Mouse (Mus musculus): ENCODE data around the gene Abcb8.

Abcb8 gene

DNA sequence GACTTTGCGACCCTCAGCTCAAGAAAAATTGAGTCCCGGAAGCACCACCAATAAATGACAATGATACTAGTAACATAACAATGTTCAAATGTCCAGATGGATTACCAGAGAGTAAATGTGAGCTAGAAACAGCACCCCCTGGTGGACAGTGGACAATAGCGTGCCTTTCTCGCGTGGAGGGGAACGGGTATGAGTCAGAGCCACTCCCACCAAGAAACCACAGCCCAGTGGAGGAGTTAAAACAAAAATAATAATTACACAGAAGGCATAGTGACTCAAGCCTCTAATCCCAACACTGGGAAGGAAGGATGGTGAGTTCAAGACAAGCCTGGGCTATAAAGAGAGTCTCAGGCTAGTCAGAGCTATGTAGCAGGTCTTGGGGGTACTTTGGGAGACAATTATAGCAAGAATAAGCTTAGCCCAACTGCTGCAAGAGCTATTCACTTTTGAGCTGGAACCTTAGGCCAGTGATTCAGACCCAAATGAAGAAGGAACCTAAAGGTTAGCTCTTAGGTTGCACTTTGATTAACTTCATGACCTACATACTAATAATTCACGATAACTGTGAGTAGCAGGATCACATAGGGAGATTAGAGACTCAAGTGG, at the start of gene Abcb8:
Gene Abcb8, plus strand, starts transcription at position 272 of the 606 bp plus-strand sequence.
- peak; percentile 85 to 92 for DNase-seq

DNA sequence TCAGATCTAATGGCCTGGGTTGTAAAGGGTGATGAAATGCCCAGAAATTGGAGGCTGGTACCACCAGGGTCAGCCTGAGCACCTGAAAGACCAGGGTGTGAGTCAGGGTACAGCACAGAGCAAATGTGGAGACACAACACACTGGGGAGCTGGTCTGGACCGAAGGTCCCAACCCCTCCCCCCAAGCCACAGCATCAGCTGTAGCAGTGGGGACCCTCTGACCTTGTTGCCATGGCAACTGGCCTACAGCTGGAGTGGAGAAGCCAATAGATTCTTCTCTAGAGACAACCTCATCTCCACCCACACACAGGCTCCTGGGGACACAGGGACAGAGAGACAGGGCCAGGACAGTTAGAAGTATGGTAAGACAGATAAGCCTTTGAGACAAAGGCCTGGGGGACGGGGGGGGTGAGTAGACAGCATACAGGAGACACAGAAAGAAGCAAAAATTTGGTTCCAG, 49.5 kb upstream of the Abcb8 start:
- DNase-seq, result no peak

DNA sequence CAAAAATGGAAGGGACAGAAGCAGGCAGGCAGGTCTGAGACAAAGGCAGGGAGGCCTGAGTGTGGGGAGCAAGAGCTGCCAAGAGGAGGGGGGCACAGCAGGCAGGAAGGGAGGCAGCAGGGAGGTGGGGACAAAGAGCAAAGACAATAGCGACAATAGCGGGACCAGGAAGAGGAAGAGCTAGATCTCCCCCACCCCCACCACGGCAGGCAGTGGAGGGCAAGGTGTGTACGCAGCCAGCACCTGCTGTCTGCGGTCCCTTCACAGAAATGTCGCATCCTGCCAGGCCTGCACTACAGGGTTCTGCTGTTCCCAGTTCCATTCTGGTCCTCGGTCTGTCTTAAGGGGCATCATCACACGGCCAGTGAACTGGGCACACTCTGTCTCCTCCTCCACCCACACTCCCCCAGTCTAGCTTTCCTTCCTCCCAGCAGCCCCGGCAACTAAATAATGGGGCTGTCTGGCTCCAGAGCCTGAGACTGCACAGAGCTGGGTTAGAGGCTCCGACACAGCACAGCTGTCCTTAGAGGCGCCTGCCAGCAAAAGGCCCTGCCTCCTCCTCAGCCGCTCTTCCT, 48.9 kb upstream of the Abcb8 start:
- DNase-seq, result peak; percentile 29 to 34

DNA sequence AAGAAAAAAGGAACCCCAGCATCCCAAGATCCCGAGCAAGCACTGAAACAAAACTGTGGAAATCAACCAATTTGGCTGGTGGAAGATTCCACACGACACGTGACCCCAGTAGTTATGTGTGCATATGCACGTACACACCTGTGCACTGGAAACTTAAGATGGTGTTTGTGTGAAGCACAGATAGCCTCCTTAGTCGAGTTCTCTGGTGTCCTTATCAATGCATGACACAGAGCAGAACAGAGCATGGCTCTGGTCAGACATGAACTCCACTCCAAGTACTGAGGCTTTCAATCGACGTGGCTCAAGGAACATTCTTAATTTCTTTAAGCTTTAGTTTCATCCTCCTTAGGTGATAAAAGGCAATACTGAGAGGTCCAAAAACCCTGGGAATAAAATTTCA, 47.1 kb upstream of the Abcb8 start:
- DNase-seq, result no peak

DNA sequence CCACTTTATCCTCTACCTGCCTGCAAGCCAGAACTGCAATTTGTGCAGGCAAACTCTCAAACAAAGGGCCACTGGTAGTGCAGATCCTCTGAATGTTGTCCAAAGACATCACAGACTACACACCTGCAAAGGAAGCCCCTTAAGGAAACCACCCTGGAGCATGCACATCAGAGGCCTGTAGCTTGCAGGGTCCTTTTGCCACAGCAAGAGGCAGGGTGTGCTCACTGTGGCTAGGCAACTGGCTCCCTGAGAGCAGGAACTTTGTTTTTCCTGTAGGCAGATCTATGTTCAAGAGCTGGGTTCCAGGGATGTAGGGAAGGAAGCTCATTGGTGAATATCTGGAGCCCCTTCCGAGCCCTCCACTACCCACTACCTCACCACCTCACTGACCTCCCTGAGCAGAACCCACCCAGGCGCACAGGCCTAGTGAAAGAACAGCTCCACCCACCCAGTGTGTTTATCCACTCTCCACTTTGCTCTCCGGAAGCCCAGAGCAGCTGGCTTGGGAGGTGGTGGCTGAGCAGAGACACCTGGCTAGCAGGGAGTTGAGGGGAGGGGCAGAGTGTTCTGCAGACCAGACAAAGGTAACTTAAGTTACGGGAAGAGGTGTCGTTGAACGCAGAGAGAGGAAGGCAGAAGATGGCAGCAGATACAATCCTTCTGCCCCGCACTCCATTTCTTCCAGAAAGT, 46.1 kb upstream of the Abcb8 start:
- DNase-seq, result no peak

DNA sequence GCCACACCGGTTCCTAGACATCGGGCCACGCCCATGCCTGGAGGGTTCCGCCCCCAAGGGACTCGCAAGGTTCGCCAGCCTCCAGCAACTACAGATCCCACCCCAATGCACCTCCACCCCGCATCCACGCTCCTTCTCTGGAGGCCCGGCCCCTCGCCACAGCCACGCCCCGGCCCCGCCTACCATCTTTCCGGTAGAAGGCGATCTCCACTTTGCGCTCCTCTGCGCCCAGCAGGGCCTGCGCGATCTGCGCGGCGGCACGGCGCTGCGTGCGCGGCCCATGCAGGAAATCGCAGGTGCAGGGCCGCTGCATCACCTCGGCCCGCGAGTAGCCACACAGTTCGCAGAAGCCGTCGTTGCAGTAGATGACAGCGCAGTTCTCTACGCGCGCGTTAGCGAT, 45.3 kb upstream of the Abcb8 start:
- DNase-seq, result peak; percentile 57 to 87

DNA sequence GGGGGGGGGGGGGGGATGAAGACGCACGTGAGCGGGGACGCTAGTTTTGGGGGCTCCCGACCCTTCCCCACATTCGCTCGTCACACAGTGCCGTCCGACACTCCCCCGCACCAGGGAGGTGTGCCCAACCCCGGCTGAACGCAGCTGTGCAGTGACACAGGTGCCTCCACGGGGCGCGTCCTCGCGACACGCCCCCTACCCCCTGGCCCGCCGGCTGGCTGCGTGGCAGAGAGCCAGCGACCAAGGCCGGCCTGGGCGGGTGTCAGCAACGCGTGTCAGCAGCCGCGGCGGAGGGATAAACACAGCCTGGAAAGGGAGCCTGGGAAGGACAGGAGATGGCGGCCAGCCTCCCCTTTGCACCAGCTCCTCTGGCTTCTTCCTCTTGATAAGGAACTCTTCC, 44.9 kb upstream of the Abcb8 start:
- DNase-seq, result peak; percentile 11 to 53

DNA sequence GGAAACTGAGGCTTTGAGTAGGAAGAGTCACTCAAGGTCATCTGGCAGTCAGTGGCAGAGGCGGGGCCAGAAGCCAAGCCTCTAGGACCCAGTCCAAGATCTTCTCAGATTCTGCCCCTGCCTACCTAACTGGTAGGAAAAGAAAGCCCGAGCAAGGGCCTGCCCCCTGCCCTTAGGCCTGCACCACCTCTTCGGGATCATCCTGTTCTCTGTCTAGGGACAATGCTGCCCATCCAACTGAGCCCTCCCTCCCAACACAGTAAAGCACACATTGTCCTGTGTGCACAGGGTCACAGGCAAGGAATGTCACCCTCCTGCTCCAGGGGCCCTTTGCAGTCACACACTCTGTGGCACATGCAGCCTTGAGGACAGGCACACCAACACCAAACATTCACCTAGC, 43.4 kb upstream of the Abcb8 start:
- DNase-seq, result no peak

DNA sequence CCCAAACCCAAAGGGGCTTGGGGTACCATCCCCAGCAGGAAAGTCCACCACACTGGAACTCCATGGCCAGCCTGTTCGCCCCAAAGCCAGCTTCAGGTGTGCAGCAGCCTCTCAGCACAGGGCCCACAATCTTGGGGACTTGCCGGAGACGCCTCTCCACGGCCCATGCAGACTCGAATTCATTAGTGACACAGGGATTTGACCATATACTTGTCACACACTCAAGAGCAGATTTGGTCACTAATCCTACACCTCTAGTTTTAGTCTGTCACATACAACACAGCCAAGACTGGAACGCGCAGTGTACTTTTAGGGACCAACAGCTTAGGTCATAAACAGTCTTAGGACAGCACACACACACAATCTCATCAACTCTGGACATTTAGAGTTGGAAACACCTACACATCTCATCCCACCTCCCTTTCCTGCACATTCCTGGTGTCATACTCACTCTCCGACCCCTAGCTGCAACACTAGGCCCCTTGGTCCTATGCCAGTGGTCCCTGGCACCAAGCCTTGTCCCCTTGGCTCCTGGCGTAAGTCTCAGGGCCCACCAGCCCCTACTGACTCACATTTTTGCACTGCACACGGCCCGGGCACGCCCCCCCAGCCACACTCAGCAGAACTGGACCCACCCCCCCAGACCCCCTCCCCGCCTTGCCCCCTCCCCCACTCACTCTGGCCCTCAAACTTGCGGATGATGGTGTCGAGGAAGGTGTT, 42.8 kb upstream of the Abcb8 start:
- DNase-seq, result no peak

DNA sequence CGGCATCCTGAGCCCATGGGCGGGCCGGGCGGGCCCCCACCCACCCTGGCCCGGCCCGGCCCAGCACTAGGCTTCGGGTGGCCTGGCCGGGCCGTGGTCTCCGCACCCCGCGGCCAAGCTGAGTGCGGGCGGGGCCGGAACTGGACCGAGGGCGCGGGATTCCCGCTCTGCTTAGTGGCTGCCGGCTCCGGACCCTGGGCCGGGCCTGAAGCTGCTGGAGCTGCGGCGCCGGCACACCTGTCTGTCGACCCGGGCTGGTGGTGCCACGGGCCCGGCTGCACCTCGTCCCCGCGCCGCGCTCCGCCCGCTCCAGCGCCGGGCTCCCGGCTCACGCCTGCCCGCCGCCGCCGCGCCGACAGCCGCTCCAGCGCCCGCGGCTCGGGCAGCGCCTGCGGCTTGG, 42.2 kb upstream of the Abcb8 start, which contains the start of gene Kcnh2:
Gene Kcnh2, minus strand, starts transcription at position 327 of the 400 bp plus-strand sequence.
- no peak for DNase-seq

DNA sequence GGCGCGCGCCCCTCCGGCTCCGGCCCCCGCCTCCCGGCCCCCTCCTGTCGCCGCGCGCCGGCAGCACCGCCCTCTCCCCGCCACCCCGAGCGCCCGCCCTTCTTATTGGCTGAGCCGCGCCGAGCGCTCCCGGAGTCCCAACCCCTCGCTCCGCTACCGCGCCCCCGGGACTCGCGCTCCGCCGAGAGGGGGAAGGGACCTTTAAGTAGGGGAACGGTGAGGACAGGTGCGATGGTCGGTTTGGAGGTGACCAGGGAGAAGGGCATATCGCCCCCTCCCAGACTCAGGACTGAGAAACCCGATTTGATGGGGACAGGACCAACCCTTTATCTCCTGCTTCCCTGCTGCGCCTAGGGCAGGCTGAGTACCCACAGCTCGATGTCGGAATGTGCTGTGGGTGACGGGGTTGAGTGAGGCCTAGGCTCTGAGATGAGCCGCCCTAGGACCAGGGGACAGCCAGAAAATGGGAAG, 41.7 kb upstream of the Abcb8 start:
- DNase-seq, result peak; percentile 61 to 77

DNA sequence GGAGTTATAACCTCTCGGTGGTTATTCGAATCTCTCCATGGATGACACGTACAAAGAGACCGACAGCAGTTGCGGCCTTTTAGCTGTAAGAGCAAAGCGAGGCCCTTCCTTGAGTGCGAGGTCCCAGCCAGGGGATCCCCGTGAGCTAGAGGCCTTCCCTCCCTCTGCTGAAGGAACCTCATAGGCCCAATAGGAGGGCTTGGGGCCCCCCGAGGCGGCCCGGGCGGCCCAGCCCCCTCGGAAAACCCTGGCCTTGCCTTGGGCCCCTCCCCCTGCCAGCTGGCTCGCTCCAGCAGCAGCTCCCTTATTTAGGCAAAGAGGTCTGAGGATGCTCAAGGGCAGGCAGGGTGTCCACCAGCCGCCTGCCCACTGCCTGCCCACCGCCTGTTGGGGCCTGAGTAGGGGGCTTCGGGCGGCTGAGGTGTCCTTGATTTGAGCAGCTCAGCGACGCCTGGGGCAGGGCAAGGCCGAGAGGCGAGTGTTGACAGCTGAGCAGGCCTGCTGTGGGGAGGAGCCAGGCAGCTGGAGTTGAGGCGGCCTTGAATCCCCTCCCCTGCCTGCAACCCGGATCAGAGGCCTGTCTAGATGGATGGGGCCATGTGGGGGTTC, 41.1 kb upstream of the Abcb8 start:
- no peak for DNase-seq

DNA sequence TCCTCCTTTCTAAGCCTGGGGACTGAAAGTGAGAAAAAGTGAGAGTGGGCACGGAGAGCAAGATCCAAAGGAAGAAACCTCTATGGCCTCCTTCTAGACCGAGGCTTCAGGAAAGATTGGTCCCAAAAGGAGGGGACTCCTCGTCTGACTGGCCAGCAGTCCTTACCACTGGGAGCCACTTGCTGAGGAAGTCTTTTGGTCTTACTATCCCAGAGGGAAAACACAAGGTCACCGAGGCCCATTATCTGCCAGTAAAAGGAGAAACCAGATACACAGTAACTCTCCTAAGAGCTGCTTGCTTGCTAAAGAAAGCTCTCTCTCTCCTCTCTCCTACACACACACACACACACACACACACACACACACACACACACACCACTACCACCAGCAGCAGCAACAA, 40.1 kb upstream of the Abcb8 start:
- DNase-seq, result no peak

DNA sequence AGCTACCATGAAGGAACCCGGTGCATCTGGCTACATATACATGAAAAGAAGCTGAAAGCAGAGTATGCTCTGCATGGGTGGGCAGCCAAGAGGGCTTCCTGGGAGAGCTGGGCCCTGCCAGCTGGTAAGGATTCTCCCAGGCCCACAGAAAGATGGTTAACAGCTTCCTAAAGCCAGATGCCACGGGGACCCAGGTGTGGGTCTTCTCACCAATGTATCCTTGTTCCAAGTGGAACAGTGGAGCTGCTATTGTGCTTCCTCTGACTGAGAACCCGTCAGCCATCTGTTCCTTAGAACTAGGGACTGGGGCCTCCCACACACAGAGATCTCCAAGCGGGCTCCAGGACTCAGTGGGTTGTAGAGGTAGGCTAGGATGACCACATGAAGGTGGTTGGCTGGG, 36.7 kb upstream of the Abcb8 start:
- DNase-seq, result no peak

DNA sequence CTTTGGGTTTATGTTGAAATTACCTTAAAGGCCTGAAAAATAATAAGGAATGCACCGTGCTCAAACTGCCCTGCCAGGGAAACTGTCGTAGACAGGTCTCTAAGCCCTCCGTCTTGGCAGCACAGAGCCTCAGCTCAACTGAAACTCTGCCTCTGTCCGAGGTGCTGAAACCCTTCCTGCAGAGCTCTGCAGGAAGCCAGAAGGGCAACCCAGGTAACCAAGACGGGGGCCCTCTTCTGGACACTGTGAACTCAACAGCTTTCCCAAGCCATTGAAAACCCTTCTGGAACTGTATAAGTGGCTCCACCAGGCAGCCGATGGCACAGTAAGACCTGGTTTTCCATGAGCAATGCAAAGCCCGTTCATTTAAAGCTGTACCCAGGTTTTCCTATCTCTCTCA, 36.0 kb upstream of the Abcb8 start:
- DNase-seq, result peak; percentile 85 to 94

DNA sequence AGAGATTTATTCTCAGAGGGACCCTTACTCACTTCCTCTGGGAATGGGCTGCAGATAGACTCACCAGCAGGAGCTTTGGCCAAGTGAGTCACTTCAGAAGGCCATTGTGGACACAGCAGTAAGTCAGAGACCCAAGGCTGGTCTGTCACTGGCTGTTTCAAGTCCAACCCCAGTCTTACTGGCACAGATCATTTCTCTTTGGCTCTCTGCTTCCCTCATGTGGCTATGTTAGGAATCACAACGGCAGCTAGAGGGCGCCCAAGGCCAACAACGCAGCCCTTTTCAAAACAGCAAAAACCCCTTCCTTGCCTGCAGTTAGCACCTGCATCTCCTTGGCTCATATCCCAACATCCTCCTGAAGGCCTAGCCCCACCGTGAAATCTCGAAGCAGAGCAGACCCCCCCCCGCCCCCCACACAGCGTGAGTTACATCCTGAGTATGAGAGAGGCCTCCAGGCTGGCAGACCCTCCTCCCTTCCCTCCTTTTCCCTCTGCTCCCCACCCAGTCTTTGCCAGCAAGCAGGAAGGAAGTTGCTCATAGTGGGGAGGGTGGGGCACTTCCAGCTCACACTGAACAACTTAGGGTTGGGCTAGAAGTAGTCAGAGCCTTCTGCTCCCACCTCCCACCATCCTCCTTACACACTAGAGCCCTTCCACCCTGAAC, 32.5 kb upstream of the Abcb8 start:
- DNase-seq, result peak; percentile 76 to 89

DNA sequence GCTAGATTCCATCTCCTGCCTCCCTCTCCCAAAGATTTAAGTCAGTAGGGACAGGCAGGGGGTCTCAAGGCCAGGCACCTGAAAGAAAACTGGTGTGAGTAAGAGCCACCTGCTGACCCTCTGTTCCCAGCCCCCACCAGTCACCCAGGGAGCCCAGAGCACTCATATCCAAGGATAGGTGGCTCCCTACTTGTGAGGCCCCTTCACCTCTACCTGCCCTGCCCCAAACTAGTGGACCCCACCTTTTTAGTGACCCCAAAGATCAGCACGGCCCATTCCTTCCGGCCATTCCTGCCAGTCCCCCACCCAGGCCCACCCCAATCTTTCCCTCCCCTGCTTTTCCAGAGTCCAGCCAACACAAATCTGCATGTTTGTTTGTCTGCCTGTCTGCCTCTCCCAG, 30.0 kb upstream of the Abcb8 start:
- DNase-seq, result no peak

DNA sequence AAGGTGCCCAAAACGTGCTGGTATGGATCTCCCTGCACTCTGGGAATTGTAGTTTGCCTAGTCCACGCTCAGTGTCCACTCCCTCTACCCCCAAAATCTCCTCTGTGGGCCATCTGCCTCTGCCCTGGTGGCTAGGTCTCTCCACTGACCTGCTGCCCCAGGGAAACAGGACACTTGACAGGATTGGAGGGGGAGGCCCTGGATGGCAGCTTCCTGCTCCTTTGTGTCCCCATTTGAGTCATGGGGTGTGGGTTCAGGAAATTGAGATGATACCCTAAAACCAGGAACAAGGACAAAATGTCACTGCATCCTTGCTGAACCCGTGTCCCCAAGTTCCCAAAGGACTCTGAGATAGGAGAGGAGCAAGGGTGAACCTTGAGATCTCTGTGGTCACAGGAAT, 29.4 kb upstream of the Abcb8 start:
- no peak for DNase-seq

DNA sequence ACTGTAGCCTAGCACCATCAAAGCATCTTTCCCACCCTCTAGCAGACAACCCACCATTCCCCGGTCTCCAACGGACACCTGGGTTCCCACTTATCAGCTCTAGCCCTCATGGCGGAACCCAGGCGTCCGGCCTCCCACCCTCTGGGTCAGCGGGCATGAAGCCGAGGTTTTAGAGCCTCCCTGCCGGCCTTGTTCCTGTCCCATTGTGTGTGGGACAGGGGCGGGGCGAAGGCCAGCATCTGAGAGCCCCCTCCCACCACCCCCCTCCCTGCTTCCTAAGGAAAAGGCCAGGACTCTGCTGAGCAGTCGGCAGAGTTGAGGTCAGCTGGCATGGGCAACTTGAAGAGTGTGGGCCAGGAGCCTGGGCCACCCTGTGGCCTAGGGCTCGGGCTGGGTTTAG, 29.0 kb upstream of the Abcb8 start, which contains the start of gene Nos3:
Gene Nos3, plus strand, starts transcription at position 303 of the 400 bp plus-strand sequence.
- DNase-seq, result peak; percentile 75 to 79

DNA sequence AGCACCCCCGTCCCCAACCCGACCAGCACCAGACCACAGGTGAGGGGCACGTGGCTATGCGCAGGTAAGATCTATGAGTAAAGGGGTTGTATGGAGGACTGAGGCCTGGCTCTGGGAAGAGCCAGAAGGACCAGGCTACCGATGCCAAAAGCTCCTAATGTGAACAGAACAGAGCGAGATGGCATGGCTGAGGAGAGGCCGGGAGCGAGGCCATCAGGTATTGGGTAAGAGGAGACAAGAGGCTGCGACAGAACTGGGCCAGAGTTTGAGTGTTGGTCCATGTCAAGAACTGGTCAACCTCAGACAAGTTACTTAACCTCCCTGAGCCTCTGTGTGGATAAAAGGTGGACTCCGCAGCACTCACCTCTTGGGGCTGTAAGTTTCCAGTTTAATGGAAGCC, 28.5 kb upstream of the Abcb8 start:
- DNase-seq, result no peak

DNA sequence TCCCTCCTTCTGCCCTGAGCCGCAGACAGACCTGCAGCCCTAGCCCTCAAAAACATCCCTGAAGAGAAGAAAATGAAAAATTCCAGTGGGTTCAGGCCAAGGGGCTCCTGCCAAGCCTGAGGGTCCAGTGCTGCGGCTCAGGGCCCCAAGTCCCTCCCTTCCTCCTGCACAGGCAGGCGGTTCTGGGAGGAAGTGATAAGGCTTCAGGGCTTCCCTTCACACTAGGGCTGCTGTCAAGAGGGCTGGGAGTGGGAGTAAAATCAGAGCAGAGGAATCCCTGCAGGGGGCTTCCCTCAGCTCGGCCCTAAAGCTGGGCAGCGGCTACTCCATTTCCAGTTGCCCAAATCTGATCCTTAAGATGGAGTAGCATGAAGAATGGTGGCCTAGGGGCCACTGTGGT, 27.9 kb upstream of the Abcb8 start:
- DNase-seq, result no peak

DNA sequence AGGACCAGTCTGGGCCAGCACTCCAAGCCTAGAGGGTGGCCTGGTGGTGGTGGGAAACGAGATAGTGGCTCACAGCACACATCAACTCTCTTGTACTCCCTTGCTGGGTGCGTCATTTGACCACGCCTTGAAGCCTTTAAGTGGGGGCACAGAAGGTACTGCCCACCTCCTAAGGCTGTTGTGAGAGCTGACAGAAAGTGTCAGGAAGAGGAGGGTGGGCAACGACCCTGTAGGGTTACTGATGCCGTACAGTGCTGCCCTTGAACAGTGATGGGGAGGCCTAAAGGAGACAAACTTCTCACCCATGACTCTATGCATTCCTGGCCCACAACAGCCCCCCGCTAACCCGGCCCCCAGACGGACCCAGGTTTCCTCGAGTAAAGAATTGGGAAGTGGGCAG, 27.0 kb upstream of the Abcb8 start:
- no peak for DNase-seq
